Mouse (Mus musculus): ENCODE data around the gene Nectin3. TPM values are rescaled to one million over a fixed set of nuclear protein-coding genes. Genes with fewer than 3 reads are reported as not detected.

The Nectin3 gene
- 34.4 and 37.0 TPM in 2 replicates for polyA plus RNA-seq (2014; fragmentation: Nextera tagmentation; extraction: Ambion mirVana)

- Histone ChIP-seq H3K4me1 (replicated peaks; ENCODE audit: control insufficient read depth, insufficient read depth, low read length) (peaks cover 19% of the 10 kb centered on the region), H3K36me3 (replicated peaks; ENCODE audit: control insufficient read depth, insufficient read depth) (no peaks in the 10 kb centered on the region), H3K9me3 (ENCODE audit: control insufficient read depth, low read length) (no peaks in the 10 kb centered on the region), H3K4me2 (replicated peaks) (peak within 1 kb of the TSS; percentile 83), H3K4me3 (replicated peaks; ENCODE audit: low read length) (peak within 1 kb of the TSS; percentile 98), H3K9ac (peak within 1 kb of the TSS; percentile 84), H3K27ac (peak within 1 kb of the TSS; percentile 90), H3K27me3 (ENCODE audit: control insufficient read depth, insufficient read depth, low read length) (no peaks in the 10 kb centered on the region)
- WGBS, result 4% methylated on average over 4 of the region's 4 CpGs
- no peak for DNase-seq (ENCODE audit: low spot score)
- ATAC-seq (ENCODE audit: low FRiP score), result no peak
Observed at GRCm38 (mm10) chr16:46498421-46498789, at the start of gene Nectin3. Nectin3 (minus strand) TSS chr16:46498525.

- H3K27ac ChIP-seq, result no peak overlapping the region
- H3K9me3 ChIP-seq (ENCODE audit: control insufficient read depth, low read length), result no peaks in the 10 kb centered on the region
- no peaks in the 10 kb centered on the region for H3K27me3 ChIP-seq (ENCODE audit: control insufficient read depth, insufficient read depth, low read length)
- ATAC-seq (ENCODE audit: low FRiP score), result no peak
- H3K9ac ChIP-seq, result no peak overlapping the region
- no peaks in the 10 kb centered on the region for H3K4me1 ChIP-seq (replicated peaks; ENCODE audit: control insufficient read depth, insufficient read depth, low read length)
- no peak overlapping the region for H3K4me2 ChIP-seq (replicated peaks)
- H3K36me3 ChIP-seq (replicated peaks; ENCODE audit: control insufficient read depth, insufficient read depth), result no peaks in the 10 kb centered on the region
- 81% methylated on average over 3 of the region's 3 CpGs for WGBS
- H3K4me3 ChIP-seq (replicated peaks; ENCODE audit: low read length), result no peak overlapping the region
- no peak for DNase-seq (ENCODE audit: low spot score)
Observed at GRCm38 (mm10) chr16:46538092-46538491, 39.8 kb upstream of the Nectin3 start.

GRCm38 (mm10) chr16:46532465-46533254, 34.3 kb upstream of the Nectin3 start:
- WGBS, result 85% methylated on average over 5 of the region's 5 CpGs

GRCm38 (mm10) chr16:46531023-46531422, 32.7 kb upstream of the Nectin3 start:
- H3K27me3 ChIP-seq (ENCODE audit: control insufficient read depth, insufficient read depth, low read length), result no peaks in the 10 kb centered on the region
- no peak overlapping the region for H3K27ac ChIP-seq
- no peak overlapping the region for H3K4me3 ChIP-seq (replicated peaks; ENCODE audit: low read length)
- H3K36me3 ChIP-seq (replicated peaks; ENCODE audit: control insufficient read depth, insufficient read depth), result no peaks in the 10 kb centered on the region
- peak; percentile 88 for ATAC-seq (ENCODE audit: low FRiP score)
- no peak overlapping the region for H3K4me2 ChIP-seq (replicated peaks)
- no peaks in the 10 kb centered on the region for H3K4me1 ChIP-seq (replicated peaks; ENCODE audit: control insufficient read depth, insufficient read depth, low read length)
- no peak for DNase-seq (ENCODE audit: low spot score)
- no peaks in the 10 kb centered on the region for H3K9me3 ChIP-seq (ENCODE audit: control insufficient read depth, low read length)
- WGBS, result 50% methylated on average over 3 of the region's 3 CpGs
- H3K9ac ChIP-seq, result no peak overlapping the region

More at GRCm38 (mm10) chr16:46532465-46533254, 34.3 kb upstream of the Nectin3 start:
- H3K27ac ChIP-seq, result no peak overlapping the region
- no peaks in the 10 kb centered on the region for H3K4me1 ChIP-seq (replicated peaks; ENCODE audit: control insufficient read depth, insufficient read depth, low read length)
- H3K27me3 ChIP-seq (ENCODE audit: control insufficient read depth, insufficient read depth, low read length), result no peaks in the 10 kb centered on the region
- no peak overlapping the region for H3K4me2 ChIP-seq (replicated peaks)
- no peaks in the 10 kb centered on the region for H3K36me3 ChIP-seq (replicated peaks; ENCODE audit: control insufficient read depth, insufficient read depth)
- ATAC-seq (ENCODE audit: low FRiP score) (no peak), DNase-seq (ENCODE audit: low spot score) (no peak)
- H3K9me3 ChIP-seq (ENCODE audit: control insufficient read depth, low read length), result no peaks in the 10 kb centered on the region
- no peak overlapping the region for H3K9ac ChIP-seq
- H3K4me3 ChIP-seq (replicated peaks; ENCODE audit: low read length), result no peak overlapping the region

GRCm38 (mm10) chr16:46520885-46521417, 22.6 kb upstream of the Nectin3 start:
- no peak overlapping the region for H3K4me2 ChIP-seq (replicated peaks)
- H3K4me1 ChIP-seq (replicated peaks; ENCODE audit: control insufficient read depth, insufficient read depth, low read length), result no peaks in the 10 kb centered on the region
- no peaks in the 10 kb centered on the region for H3K9me3 ChIP-seq (ENCODE audit: control insufficient read depth, low read length)
- no peak overlapping the region for H3K4me3 ChIP-seq (replicated peaks; ENCODE audit: low read length)
- ATAC-seq (ENCODE audit: low FRiP score) (no peak), DNase-seq (ENCODE audit: low spot score) (no peak)
- H3K27me3 ChIP-seq (ENCODE audit: control insufficient read depth, insufficient read depth, low read length), result no peaks in the 10 kb centered on the region
- no peak overlapping the region for H3K27ac ChIP-seq
- WGBS, result 80% methylated on average over 5 of the region's 5 CpGs
- no peak overlapping the region for H3K9ac ChIP-seq
- H3K36me3 ChIP-seq (replicated peaks; ENCODE audit: control insufficient read depth, insufficient read depth), result no peaks in the 10 kb centered on the region

- no peaks in the 10 kb centered on the region for H3K27me3 ChIP-seq (ENCODE audit: control insufficient read depth, insufficient read depth, low read length)
- no peak overlapping the region for H3K4me2 ChIP-seq (replicated peaks)
- DNase-seq (ENCODE audit: low spot score) (no peak), ATAC-seq (ENCODE audit: low FRiP score) (no peak)
- no peak overlapping the region for H3K27ac ChIP-seq
- no peaks in the 10 kb centered on the region for H3K4me1 ChIP-seq (replicated peaks; ENCODE audit: control insufficient read depth, insufficient read depth, low read length)
- H3K4me3 ChIP-seq (replicated peaks; ENCODE audit: low read length), result no peak overlapping the region
- no peak overlapping the region for H3K9ac ChIP-seq
- no peaks in the 10 kb centered on the region for H3K36me3 ChIP-seq (replicated peaks; ENCODE audit: control insufficient read depth, insufficient read depth)
- no peaks in the 10 kb centered on the region for H3K9me3 ChIP-seq (ENCODE audit: control insufficient read depth, low read length)
- 88% methylated on average over 2 of the region's 2 CpGs for WGBS
Observed at GRCm38 (mm10) chr16:46519606-46520005, 21.3 kb upstream of the Nectin3 start.

GRCm38 (mm10) chr16:46507944-46508333, 9.6 kb upstream of the Nectin3 start:
- no peak overlapping the region for H3K4me2 ChIP-seq (replicated peaks)
- no peak overlapping the region for H3K4me3 ChIP-seq (replicated peaks; ENCODE audit: low read length)
- H3K9me3 ChIP-seq (ENCODE audit: control insufficient read depth, low read length), result no peaks in the 10 kb centered on the region
- no peaks in the 10 kb centered on the region for H3K36me3 ChIP-seq (replicated peaks; ENCODE audit: control insufficient read depth, insufficient read depth)
- WGBS, result 97% methylated on average over 3 of the region's 3 CpGs
- no peaks in the 10 kb centered on the region for H3K27me3 ChIP-seq (ENCODE audit: control insufficient read depth, insufficient read depth, low read length)
- no peak for DNase-seq (ENCODE audit: low spot score)
- no peak for ATAC-seq (ENCODE audit: low FRiP score)
- H3K9ac ChIP-seq, result no peak overlapping the region
- H3K4me1 ChIP-seq (replicated peaks; ENCODE audit: control insufficient read depth, insufficient read depth, low read length), result no peaks in the 10 kb centered on the region
- no peak overlapping the region for H3K27ac ChIP-seq

GRCm38 (mm10) chr16:46507260-46507943, 9.1 kb upstream of the Nectin3 start:
- 38% methylated on average over 3 of the region's 3 CpGs for WGBS
- no peak for ATAC-seq (ENCODE audit: low FRiP score)

GRCm38 (mm10) chr16:46504006-46504405, 5.7 kb upstream of the Nectin3 start:
- Histone ChIP-seq H3K27ac (no peak overlapping the region), H3K27me3 (ENCODE audit: control insufficient read depth, insufficient read depth, low read length) (no peaks in the 10 kb centered on the region), H3K36me3 (replicated peaks; ENCODE audit: control insufficient read depth, insufficient read depth) (no peaks in the 10 kb centered on the region), H3K9ac (no peak overlapping the region), H3K4me3 (replicated peaks; ENCODE audit: low read length) (no peak overlapping the region), H3K9me3 (ENCODE audit: control insufficient read depth, low read length) (no peaks in the 10 kb centered on the region), H3K4me1 (replicated peaks; ENCODE audit: control insufficient read depth, insufficient read depth, low read length) (no peaks in the 10 kb centered on the region), H3K4me2 (replicated peaks) (no peak overlapping the region)
- DNase-seq (ENCODE audit: low spot score), result no peak
- 89% methylated on average over 4 of the region's 4 CpGs for WGBS
- no peak for ATAC-seq (ENCODE audit: low FRiP score)

More at GRCm38 (mm10) chr16:46507260-46507943, 9.1 kb upstream of the Nectin3 start:
- no peak for DNase-seq (ENCODE audit: low spot score)
- Histone ChIP-seq H3K9me3 (ENCODE audit: control insufficient read depth, low read length) (no peaks in the 10 kb centered on the region), H3K4me3 (replicated peaks; ENCODE audit: low read length) (no peak overlapping the region), H3K27me3 (ENCODE audit: control insufficient read depth, insufficient read depth, low read length) (no peaks in the 10 kb centered on the region), H3K4me1 (replicated peaks; ENCODE audit: control insufficient read depth, insufficient read depth, low read length) (no peaks in the 10 kb centered on the region), H3K4me2 (replicated peaks) (no peak overlapping the region), H3K27ac (no peak overlapping the region), H3K36me3 (replicated peaks; ENCODE audit: control insufficient read depth, insufficient read depth) (no peaks in the 10 kb centered on the region), H3K9ac (no peak overlapping the region)
